Mouse (Mus musculus) ovary, adult 18-20 months (tissue): ENCODE measurements around the gene Nrg3.
"Not testable (repeated sequence)": the region's sequence is repeated elsewhere in the genome, so short reads cannot be mapped to it uniquely, and the experiment has no call there.

ENCODE experiments used
- DNase-seq: peaks from one replicate; pipeline ENCODE4 v3.0.0; 2022; ENCODE audit warnings: low spot score, mixed read lengths

Nrg3 gene

GRCm38 (mm10) chr14:39211472-39211871 is 261.4 kb downstream of the Nrg3 start:
- peak; percentile 1 for DNase-seq

GRCm38 (mm10) chr14:39191946-39192345 is 280.9 kb downstream of the Nrg3 start:
- DNase-seq: no peak

DNA sequence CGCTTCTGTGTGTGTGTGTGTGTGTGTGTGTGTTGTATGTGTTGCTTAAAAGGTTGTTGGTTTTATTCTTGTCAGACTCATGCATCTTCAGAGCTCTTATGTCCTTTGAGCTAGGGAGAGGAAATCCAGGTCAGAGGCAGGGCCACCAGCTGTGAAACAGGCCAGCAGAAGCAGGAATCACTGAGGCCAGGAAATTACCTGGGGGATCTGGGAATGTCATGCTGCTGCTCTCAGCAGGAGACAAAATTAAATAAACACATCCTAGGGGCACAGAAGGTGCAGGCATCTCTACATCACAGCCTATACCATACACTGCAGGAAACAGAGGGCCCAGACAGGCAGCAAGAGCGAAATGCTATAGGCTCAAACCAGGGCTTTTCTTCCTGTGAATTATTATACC is 299.2 kb downstream of the Nrg3 start:
- no peak for DNase-seq

DNA sequence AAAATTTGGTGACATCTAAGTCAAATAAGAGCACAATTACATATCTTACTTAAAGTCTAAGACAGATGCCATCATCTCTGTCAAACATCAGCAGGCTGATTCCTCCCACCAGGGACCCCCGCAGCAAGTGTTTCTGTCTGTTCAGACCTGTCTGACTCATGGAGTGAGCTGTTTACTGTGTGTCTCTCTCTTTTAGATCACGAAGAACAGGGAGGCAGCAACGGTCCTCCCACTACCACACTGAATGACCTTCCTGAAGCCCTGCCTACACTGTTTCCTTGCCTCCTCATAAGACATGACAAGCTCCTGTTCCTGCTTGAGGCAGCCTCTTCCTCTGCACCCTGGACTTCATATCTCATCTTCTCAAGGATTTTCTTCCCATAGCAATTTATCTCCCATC is 312.7 kb downstream of the Nrg3 start:
- DNase-seq: no peak

- DNase-seq: no peak
Measured at GRCm38 (mm10) chr14:39155462-39155861, 317.4 kb downstream of the Nrg3 start.

GRCm38 (mm10) chr14:39129766-39130165 is 343.1 kb downstream of the Nrg3 start:
- DNase-seq: no peak

DNA sequence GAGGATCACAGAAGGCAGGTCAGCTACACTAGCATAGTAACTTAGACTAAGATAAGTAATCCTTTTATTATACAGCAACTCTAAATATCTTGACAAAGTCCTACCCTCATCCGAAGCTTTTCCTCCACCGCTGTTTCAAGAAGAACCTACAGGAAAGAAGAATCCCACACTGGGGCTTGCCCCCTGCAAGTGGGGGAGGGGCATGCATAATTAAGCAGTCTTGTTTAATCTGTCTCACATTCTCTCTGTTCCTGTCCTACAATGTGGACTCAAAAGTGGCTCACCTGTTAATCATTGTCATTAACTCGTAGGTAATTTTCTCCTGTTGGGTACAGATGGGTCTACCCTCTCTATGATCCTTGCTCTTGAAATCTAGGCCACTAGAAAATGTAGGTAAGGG is 354.9 kb downstream of the Nrg3 start:
- DNase-seq: no peak

DNA sequence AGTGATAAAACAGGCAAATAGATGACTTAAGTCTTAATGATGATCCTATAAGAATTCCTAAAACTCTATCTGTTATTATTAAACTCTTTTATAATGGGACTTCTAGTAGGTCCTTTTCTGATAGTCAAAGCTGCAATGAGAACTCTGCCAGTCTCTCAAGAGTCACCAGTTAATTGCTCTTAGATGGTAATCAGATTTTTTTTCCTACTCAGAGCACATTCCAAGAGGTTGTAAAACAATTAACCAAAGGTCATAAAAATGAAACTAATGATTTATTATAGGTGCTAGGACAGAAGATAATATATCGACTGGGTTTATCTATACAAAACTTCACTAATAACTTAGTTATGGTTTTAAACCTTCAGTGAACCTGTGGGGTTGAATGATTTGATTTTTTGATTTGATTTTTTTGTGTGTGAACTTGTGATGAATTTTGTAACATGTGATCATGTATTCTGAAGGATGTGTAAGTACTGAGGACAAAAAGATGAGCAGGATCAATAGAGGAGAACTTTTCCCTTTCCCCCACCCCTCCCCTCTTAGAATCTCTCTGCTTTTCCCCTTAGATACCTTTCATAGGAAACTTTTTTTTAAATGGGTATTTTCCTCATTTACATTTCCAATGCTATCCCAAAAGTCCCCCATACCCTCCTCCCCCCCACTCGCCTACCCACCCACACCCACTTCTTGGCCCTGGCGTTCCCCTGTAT is 356.2 kb downstream of the Nrg3 start:
- not testable (repeated sequence) for DNase-seq

- no peak for DNase-seq
Measured at GRCm38 (mm10) chr14:39109566-39109965, 363.3 kb downstream of the Nrg3 start.

- no peak for DNase-seq
Measured at GRCm38 (mm10) chr14:39106776-39107175, 366.1 kb downstream of the Nrg3 start.

GRCm38 (mm10) chr14:39095219-39095618 is 377.7 kb downstream of the Nrg3 start:
- DNase-seq: no peak

GRCm38 (mm10) chr14:39079461-39079860 is 393.4 kb downstream of the Nrg3 start:
- no peak for DNase-seq

GRCm38 (mm10) chr14:39051542-39051941 is 421.3 kb downstream of the Nrg3 start:
- DNase-seq: no peak

DNA sequence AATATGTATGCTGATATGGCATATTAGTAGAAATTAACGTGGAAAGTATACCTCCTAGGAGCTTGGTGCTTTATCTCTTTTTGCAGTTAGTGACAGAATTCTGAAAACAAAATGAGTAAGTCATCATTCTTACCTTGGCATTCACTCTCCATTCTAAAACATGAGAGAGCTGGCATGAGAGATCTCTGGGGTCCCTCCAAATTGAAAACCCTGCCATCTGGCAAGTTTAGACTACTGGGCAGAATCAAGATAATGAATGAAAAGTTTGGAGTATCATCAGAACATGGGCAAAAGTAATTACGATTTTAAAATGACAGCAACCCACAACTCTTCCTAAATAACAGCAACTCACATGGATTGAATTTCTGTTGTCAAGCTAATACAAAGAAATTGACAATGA is 423.9 kb downstream of the Nrg3 start:
- no peak for DNase-seq

- DNase-seq: no peak
Measured at GRCm38 (mm10) chr14:39044290-39044689, 428.6 kb downstream of the Nrg3 start.

DNA sequence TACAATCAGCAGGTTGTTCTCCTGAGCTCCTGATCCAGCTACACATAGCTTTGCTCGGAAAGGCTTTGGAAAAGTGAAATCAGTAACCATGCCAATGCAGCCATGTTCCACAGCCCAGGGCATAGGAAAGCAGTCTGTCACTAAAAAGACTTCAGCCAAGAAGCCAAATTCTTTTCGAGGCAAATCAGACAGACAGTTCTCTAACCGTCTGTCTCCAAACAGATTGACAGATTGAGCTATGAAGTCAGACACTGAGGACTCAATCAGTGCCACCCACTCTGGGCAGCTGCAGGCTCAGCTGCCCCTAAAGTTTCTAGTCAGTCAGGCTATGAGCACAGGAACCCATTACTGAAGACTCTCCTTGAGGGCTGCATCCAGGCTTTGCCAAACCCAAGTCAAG is 429.1 kb downstream of the Nrg3 start:
- DNase-seq: no peak

- no peak for DNase-seq
Measured at GRCm38 (mm10) chr14:39043384-39043783, 429.5 kb downstream of the Nrg3 start.

- no peak for DNase-seq
Measured at GRCm38 (mm10) chr14:39039046-39039445, 433.8 kb downstream of the Nrg3 start.

DNA sequence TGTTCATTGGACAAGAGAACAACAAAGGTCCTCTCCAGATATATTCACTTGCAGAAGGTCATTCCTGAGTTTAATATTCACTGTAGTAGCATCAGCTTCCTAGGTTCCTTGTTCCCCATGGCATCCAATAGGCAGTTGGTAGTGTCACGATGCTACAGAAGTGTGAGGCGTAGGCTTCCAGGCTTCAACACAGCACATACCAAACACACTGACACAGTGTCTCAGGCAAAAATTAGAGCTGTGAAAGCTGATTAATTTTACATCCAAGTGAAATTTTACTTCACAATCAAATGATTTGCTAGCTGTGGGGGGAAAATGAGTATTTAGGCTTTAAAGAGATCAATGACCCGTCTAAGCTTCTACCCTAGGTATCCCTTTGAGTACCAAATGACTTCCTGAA is 438.4 kb downstream of the Nrg3 start:
- no peak for DNase-seq

DNA sequence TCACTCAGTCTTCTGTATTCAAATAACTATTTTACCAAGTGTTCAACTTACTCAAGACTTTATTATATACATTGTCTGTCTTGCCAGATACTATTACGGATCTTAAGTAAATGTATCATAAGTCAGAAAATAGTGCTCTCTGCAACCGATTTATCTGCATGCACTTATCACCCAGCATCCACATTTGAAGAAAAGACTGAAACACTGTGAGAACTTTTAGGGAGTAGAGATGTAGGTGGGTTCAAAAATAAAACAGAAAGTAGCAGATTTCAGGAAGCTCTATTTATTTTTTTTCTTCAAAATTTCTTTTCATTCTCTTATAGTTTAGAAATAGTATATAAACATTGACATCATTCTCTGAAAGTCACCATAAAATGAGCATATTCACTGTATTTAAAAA is 449.8 kb downstream of the Nrg3 start:
- DNase-seq: no peak

- DNase-seq: no peak
Measured at GRCm38 (mm10) chr14:39014126-39014525, 458.8 kb downstream of the Nrg3 start.

- no peak for DNase-seq
Measured at GRCm38 (mm10) chr14:38997843-38998242, 475.0 kb downstream of the Nrg3 start.

GRCm38 (mm10) chr14:38992574-38992866 is 480.4 kb downstream of the Nrg3 start:
- no peak for DNase-seq

DNA sequence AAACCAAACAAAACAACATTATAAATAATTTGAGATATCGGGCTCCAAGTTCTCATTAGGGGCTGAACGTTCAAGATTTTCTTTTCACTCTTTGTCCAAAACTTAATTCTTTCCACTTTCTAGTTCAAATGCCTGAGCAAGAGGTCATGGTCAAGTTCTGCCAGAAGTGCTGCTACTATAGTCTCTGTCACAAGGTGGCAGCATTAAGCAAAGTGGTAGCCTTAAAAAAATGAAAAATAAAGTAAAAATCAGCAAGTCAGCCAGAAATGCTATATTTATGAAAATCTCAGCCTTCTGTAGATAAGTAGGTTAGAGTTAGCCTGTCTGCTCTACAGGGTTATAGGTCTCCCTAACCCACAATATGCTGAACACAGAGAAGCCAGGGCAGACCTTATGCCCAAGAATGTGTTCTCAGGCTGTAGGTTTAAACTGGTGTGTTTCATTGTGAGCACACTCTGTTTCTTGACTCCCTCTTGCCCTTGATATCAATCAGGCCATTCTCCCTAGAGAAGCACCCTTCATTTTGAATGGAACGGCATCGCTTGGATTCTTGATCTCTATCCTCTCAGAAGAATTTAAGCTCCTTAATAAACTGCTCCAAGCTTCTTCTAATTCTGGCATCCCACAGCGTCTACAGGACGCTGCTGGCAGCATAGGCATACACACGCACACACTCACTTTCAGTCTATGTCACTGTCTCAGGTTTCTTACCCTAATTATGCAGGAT is 480.9 kb downstream of the Nrg3 start:
- DNase-seq: no peak
